Mouse (Mus musculus) adrenal gland, adult (tissue): ENCODE results near the gene 4930523C07Rik.

Experiments
- DNase-seq, 2 experiments: peaks; one replicate each; pipeline ENCODE4 v3.0.0; 2022 to 2023; ENCODE audit warnings: low spot score in 1 of 2; ENCODE audit not compliant: inconsistent age in 2 of 2

4930523C07Rik gene

GRCm38 (mm10) chr1:160044237-160045021, at the start of gene 4930523C07Rik:
4930523C07Rik (plus strand) TSS chr1:160044382.
- DNase-seq = peak; percentile 84 to 95

DNA sequence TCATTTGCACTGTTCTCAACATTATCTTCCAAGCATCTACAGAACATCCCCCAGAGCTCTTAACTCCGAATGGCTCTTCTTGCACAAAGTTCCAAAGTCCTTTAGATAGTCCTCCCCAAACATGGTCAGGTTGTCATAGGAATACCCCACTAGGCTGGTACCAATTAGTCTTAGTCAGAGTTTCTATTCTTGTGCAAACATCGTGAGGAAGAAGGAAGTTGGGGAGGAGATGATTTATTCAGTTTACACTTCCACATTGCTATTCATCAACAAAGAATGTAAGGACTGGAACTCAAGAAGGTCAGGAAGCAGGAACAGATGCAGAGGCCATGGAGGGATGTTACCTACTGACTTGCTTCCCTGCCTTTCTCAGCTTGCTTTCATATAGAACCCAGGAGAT, 46.9 kb upstream of the 4930523C07Rik start:
- no peak for DNase-seq

DNA sequence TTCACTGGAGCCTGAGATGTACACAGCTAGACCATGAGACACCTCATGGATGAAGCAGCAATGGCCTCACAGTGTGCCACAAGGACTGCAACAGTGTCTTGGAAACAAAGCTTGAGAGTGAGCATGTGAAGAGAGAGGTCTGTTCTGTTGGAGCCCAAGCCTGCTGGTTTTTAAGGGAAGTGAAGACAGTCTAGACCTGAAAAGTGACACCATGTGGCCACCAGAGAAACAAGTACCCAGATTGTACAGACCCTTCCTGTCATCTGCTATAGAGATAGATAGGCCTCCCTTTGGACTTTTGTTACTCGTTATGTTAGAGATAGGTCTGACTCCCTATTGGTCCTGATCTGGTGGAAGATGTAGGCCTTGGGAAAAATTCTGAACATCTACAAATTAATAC, 45.8 kb upstream of the 4930523C07Rik start:
- DNase-seq = no peak

- no peak for DNase-seq
These were observed 45.0 kb upstream of the 4930523C07Rik start for GRCm38 (mm10) chr1:159999232-159999631.

DNA sequence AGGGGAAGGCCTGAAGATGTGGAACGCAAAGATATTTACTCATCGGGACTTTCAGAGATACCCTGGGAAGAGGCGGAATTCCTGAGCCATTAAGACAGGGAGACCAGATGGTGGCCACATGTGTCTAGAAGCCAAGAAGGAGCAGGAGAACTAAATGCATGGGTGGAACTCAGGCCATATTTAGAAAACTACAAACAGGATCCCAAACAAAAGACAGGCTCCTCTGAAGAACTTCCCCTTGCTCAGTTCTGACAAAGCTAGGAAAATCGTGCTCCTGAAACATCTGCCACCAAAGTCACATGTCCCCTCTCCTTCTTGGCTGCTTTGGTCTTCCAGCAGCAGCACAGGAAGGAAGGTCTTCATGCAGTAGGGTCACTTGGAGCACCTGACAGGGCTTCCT, 38.9 kb upstream of the 4930523C07Rik start:
- DNase-seq = no peak

DNA sequence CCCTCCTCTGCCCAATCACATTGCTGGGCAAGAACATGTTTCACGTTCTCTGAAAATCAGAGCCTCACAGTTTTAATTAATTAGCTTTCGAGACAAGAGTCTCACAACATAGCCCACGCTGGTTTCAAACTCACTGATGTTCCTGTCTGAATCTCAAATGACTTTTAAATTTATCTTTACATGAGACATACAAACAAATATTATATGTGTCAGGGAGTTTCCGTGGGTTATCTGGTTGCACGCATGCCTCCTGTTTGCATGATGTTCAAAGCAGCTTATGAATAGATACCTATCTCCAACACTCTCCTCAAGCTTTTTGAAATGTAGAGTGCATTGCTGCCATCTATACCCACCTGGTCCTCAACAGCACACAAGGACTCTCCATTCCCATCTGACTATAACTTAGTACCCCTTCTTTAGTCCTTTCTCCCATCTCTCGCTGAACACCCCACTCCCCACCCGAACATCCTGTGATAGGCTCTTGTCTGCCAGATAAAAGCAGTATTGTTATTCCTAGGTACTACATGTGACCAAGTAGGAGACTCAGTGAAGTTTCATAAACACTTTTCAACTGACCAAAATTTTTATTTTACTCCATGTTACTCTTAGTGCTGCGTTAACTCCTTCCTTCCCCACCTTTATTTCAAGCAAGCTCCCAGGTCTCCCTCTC, 37.1 kb upstream of the 4930523C07Rik start:
- DNase-seq = no peak

DNA sequence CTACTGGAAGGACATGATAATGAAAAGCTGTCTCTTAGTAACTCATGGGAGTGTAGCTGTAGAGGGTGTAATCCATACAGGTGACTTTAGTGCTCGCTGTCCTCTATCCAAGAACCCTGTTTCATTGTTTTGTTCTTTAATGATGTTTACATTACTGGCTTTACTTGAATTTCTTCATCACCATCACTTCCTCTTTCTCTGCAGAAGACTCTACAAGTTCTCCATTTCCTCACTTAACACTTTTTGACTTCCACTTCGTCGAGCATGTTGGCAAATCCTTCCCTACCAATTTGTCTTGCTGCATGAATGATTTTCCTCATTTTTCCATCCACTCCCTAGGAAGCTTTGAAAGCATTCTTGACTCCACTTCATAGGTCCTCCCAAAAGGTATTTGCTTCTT, 31.1 kb upstream of the 4930523C07Rik start:
- no peak for DNase-seq

DNA sequence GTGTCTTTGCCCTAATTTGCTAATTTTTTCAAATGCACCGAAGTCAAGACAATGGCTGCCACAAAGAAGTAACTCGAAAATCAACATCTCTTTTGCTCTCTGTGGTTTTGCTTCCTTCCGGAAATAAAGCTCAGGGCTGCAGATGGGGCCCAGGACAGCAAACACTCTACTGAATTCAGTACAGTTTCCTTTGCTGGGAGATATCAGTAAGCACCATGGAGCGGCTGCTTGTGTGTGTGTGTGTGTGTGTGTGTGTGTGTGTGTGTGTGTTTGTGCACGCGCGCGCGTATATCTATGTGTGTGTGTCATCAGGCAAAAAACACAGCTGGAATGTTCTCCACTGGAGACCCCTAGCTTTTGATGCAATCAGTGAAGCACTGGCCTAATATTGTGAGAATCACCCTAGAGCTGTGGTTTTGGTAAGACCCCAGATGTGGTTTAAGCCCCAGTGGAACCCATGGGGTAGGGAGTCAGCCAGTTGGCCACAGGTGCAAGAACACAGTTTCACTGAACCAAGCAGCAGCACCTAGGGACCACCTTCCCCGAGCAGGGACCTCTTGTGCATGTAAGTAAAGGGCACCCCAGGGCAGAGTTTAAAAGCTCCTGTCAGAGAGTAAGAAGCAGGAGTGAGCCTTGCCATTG, 19.7 kb upstream of the 4930523C07Rik start:
- DNase-seq = no peak

GRCm38 (mm10) chr1:160025146-160025894, 18.9 kb upstream of the 4930523C07Rik start:
- no peak for DNase-seq

- DNase-seq = no peak
These were observed 18.3 kb upstream of the 4930523C07Rik start for GRCm38 (mm10) chr1:160025895-160026255.

DNA sequence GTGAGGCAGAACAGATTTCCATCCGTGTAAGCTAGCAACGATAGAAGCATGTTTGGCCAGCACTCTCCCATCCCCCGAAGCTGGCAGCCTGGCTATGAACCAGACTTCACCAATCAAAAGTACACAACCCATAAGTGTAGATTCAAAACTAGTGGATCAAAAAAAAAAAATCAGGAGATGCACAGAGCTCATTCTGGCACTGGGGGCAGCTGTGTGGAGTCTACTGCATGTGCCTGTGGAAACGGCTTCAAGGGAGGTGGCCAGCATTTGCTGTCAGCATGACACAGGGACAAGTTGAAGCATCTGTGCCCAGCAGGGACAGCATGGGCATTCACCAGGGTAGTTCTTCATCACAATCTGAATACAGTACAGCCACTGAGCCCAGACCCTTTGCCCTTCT, 16.2 kb upstream of the 4930523C07Rik start:
- no peak for DNase-seq

DNA sequence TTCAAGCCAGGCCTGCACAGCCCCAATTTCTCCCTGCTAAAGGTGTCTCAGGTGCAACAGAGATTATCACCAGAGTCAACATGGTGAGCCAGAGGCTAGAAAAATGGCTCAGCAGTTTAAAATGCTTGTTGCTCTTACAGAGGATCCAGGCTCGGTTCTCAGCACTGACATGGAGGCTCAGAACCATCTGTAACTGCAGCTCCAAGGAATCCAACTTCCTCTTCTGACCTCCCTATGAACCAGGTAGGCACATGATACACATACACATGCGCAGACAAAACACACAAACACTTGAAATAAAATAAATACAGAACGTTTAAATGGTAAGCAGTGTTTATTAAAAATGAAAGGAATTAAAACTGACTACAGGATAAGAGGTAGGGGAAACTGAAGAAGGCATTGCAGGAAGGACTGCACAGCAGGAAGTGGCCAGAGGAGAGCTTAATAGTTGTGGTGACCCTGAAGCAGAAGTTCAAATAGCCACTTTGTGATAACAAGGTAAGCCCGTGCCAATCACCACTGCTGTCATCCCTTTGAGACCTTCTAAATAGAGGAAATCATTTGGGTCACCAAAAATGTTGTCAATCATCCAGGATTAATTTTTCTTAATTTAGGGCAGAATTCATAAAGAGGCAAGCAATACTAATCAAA, 10.1 kb upstream of the 4930523C07Rik start:
- DNase-seq = no peak

- DNase-seq = no peak
These were observed 8.6 kb upstream of the 4930523C07Rik start for GRCm38 (mm10) chr1:160035561-160035960.

- DNase-seq = peak; percentile 23 to 36
These were observed 7.1 kb upstream of the 4930523C07Rik start for GRCm38 (mm10) chr1:160036996-160037521.

GRCm38 (mm10) chr1:160039951-160040645, 4.1 kb upstream of the 4930523C07Rik start:
- DNase-seq = no peak

GRCm38 (mm10) chr1:160041264-160041775, 2.9 kb upstream of the 4930523C07Rik start:
- DNase-seq = no peak

DNA sequence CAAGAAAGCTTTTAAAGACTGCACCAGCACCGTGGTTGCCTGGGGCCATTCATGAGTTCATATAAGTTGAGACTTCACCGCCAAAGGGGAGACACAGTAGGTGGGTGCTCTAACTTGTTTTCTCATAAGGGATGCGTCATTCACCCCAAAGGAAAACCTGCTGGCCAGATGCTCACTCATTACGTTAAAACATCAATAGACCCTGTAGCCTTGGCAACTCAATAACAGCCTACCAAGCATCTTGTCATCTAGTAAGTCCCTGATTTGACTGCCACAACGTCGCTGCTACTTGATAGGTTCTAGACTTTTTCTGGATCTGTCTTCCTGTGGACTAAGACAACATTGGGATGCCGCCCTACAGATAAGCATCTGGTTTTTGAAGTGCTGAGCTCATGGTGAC, 1.8 kb upstream of the 4930523C07Rik start:
- DNase-seq = no peak

- peak; percentile 14 to 67 for DNase-seq
These were observed 759 bp upstream of the 4930523C07Rik start for GRCm38 (mm10) chr1:160043271-160043975.

- peak; percentile 17 to 73 for DNase-seq
These were observed 1.0 kb downstream of the 4930523C07Rik start for GRCm38 (mm10) chr1:160045056-160045715.
